Mouse (Mus musculus) MEL-GATA-1-ER (cell line): ENCODE results near the gene Dera.

Source experiments
- DNase-seq: peaks from one replicate; pipeline ENCODE4 v3.0.0-alpha.2; 2012; ENCODE audit warnings: low read depth; ENCODE audit errors: extremely low read depth

Dera gene

GRCm38 (mm10) chr6:137804606-137805005 lies 50.3 kb downstream of the Dera start:
- no peak for DNase-seq

GRCm38 (mm10) chr6:137806342-137806741 lies 52.0 kb downstream of the Dera start:
- no peak for DNase-seq

GRCm38 (mm10) chr6:137806806-137807205 lies 52.5 kb downstream of the Dera start:
- no peak for DNase-seq

GRCm38 (mm10) chr6:137807296-137807695 lies 53.0 kb downstream of the Dera start:
- DNase-seq = no peak

GRCm38 (mm10) chr6:137808706-137809105 lies 54.4 kb downstream of the Dera start:
- no peak for DNase-seq

GRCm38 (mm10) chr6:137810136-137810535 lies 55.8 kb downstream of the Dera start:
- DNase-seq = no peak

GRCm38 (mm10) chr6:137814006-137814405 lies 59.7 kb downstream of the Dera start:
- DNase-seq = no peak

GRCm38 (mm10) chr6:137816508-137816907 lies 62.2 kb downstream of the Dera start:
- DNase-seq = no peak

GRCm38 (mm10) chr6:137822550-137822949 lies 68.2 kb downstream of the Dera start:
- no peak for DNase-seq

GRCm38 (mm10) chr6:137824046-137825021 lies 70.0 kb downstream of the Dera start:
- no peak for DNase-seq

- DNase-seq = no peak
Observed at GRCm38 (mm10) chr6:137825022-137825613, 70.8 kb downstream of the Dera start.

- no peak for DNase-seq
Observed at GRCm38 (mm10) chr6:137829056-137829776, 74.9 kb downstream of the Dera start.

GRCm38 (mm10) chr6:137836799-137837198 lies 82.5 kb downstream of the Dera start:
- no peak for DNase-seq

- no peak for DNase-seq
Observed at GRCm38 (mm10) chr6:137843337-137843736, 89.0 kb downstream of the Dera start.

- DNase-seq = no peak
Observed at GRCm38 (mm10) chr6:137857198-137858194, 103.2 kb downstream of the Dera start.

- no peak for DNase-seq
Observed at GRCm38 (mm10) chr6:137869903-137870580, 115.7 kb downstream of the Dera start.

- no peak for DNase-seq
Observed at GRCm38 (mm10) chr6:137870667-137871066, 116.3 kb downstream of the Dera start.

GRCm38 (mm10) chr6:137872055-137872735 lies 117.8 kb downstream of the Dera start:
- DNase-seq = no peak

- no peak for DNase-seq
Observed at GRCm38 (mm10) chr6:137874471-137875244, 120.3 kb downstream of the Dera start.
